Mouse (Mus musculus): ENCODE data around the gene Mamstr. TPM values are rescaled to one million over a fixed set of nuclear protein-coding genes. Genes with fewer than 3 reads are reported as not detected.

Mamstr gene
- polyA plus RNA-seq, 1 experiment from 2014 or later: 7.3 TPM

DNA sequence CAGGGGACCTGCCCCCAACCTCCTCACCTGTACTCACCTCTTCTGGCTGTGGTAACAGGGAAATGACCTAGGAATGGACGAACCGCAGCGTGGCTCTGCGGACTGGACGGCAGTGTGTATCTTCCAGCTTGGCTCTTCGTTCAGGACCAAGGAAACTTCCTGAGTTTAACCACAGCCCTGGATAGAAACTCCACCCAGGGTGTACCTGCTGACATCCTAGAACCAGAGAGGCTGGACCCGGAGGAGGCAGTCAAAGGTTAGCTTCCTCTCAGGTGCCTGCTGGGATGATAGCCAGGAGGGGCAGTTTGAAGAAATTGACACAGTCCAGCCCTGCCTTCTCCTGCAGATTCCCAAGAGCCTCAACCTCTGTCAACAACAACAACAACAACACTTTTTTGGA lies 26.4 kb downstream of the Mamstr start, which contains the start of gene Fut2:
TSS of gene Fut2 (minus strand) at position 234 of the 400 bp plus-strand sequence.
- peak; percentile 59; the same call in 1 of the 2 replicates for ATAC-seq
- no peaks in the 10 kb centered on the region; the same call in 1 of the 2 replicates for H3K27me3 ChIP-seq (replicated peaks)
- H3K4me2 ChIP-seq (replicated peaks): peak within 1 kb of the TSS; percentile 33
- H3K9me3 ChIP-seq: no peaks in the 10 kb centered on the region
- 67% methylated on average over 7 of the region's 7 CpGs for WGBS
- H3K27ac ChIP-seq: 0 out of 2 replicates have a peak within 1 kb of the TSS, but pooled peaks have one; percentile 11
- H3K4me3 ChIP-seq (replicated peaks): peak within 1 kb of the TSS; percentile 18
- peak within 1 kb of the TSS; percentile 23; the same call in 1 of the 2 replicates for H3K9ac ChIP-seq
- no peaks in the 10 kb centered on the region for H3K36me3 ChIP-seq
- peaks cover 23% of the 10 kb centered on the region for H3K4me1 ChIP-seq (replicated peaks)

DNA sequence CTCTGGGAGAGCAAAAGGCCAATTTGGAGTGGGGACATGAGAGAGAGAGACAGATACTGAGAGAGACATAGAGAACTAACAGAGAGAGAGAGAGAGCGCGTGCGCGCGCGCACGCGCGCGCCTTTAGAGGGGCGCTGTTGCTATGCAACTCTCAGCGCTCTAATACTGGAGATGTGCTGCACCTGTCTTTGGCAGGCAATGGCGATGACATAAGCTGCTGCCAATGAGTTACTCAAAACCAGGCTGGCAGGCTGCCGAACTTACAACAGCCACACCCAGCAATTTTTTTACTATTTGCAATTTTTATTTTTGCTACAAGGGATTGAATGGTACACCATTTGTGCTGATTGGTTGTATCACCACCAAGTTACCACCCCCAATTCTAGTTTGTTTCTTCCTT lies 28.0 kb downstream of the Mamstr start:
- H3K9ac ChIP-seq: no peak overlapping the region
- no peak for ATAC-seq
- no peaks in the 10 kb centered on the region for H3K36me3 ChIP-seq
- 78% methylated on average over 14 of the region's 14 CpGs for WGBS
- H3K27ac ChIP-seq: no peak overlapping the region
- no peak overlapping the region for H3K4me2 ChIP-seq (replicated peaks)
- peaks cover 23% of the 10 kb centered on the region for H3K4me1 ChIP-seq (replicated peaks)
- no peaks in the 10 kb centered on the region for H3K9me3 ChIP-seq
- no peak overlapping the region for H3K4me3 ChIP-seq (replicated peaks)
- H3K27me3 ChIP-seq (replicated peaks): no peaks in the 10 kb centered on the region; the same call in 1 of the 2 replicates

DNA sequence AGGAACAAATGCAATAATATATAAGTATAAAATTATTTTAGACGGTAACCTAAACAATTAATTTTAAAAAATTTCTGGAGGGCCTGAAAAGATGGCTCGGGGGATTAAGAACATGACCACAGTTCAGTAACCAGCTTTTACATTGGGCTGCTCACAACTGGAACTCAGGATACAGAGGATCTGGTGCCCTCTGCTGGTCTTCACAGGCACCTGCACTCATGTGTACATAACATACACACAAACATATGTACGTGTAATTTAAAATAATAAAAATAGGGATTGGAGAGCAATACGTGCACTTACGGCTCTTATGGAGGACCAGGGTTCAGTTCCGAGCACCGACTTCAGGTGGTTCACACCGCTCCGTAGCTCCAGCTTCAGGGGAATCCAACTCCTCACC lies 29.1 kb downstream of the Mamstr start:
- ATAC-seq: no peak
- Histone ChIP-seq H3K4me3 (replicated peaks) (no peak overlapping the region), H3K27ac (no peak overlapping the region), H3K27me3 (replicated peaks) (no peaks in the 10 kb centered on the region; the same call in 1 of the 2 replicates), H3K36me3 (no peaks in the 10 kb centered on the region), H3K9ac (no peak overlapping the region), H3K4me2 (replicated peaks) (no peak overlapping the region), H3K9me3 (no peaks in the 10 kb centered on the region), H3K4me1 (replicated peaks) (peaks cover 21% of the 10 kb centered on the region)
- WGBS: 97% methylated on average over 9 of the region's 9 CpGs

- ATAC-seq: peak; percentile 35
- 56% methylated on average over 7 of the region's 7 CpGs for WGBS
- no peak overlapping the region for H3K4me2 ChIP-seq (replicated peaks)
Observed at GRCm38 (mm10) chr7:45677627-45678295, 38.0 kb downstream of the Mamstr start.

GRCm38 (mm10) chr7:45678513-45678912 lies 38.7 kb downstream of the Mamstr start:
- 88% methylated on average over 14 of the region's 14 CpGs for WGBS
- no peak for ATAC-seq
- Histone ChIP-seq H3K27me3 (replicated peaks) (no peaks in the 10 kb centered on the region), H3K9ac (no peak overlapping the region), H3K4me3 (replicated peaks) (no peak overlapping the region), H3K36me3 (no peaks in the 10 kb centered on the region), H3K4me2 (replicated peaks) (no peak overlapping the region), H3K4me1 (replicated peaks) (peaks cover 21% of the 10 kb centered on the region; the same call in 1 of the 2 replicates), H3K27ac (peak overlapping the region; percentile 18; the same call in 1 of the 2 replicates), H3K9me3 (no peaks in the 10 kb centered on the region)

More at GRCm38 (mm10) chr7:45677627-45678295, 38.0 kb downstream of the Mamstr start:
- no peaks in the 10 kb centered on the region for H3K36me3 ChIP-seq
- peak overlapping the region; percentile 18; the same call in 1 of the 2 replicates for H3K27ac ChIP-seq
- H3K4me3 ChIP-seq (replicated peaks): no peak overlapping the region
- no peaks in the 10 kb centered on the region for H3K9me3 ChIP-seq
- peaks cover 21% of the 10 kb centered on the region; the same call in 1 of the 2 replicates for H3K4me1 ChIP-seq (replicated peaks)
- no peaks in the 10 kb centered on the region for H3K27me3 ChIP-seq (replicated peaks)
- H3K9ac ChIP-seq: no peak overlapping the region

GRCm38 (mm10) chr7:45679966-45680621 lies 40.3 kb downstream of the Mamstr start:
- H3K27me3 ChIP-seq (replicated peaks): no peaks in the 10 kb centered on the region
- peaks cover 25% of the 10 kb centered on the region; the same call in 1 of the 2 replicates for H3K4me1 ChIP-seq (replicated peaks)
- no peak overlapping the region for H3K27ac ChIP-seq
- no peaks in the 10 kb centered on the region for H3K36me3 ChIP-seq
- 59% methylated on average over 14 of the region's 14 CpGs for WGBS
- H3K9me3 ChIP-seq: no peaks in the 10 kb centered on the region
- H3K9ac ChIP-seq: no peak overlapping the region
- H3K4me2 ChIP-seq (replicated peaks): no peak overlapping the region
- H3K4me3 ChIP-seq (replicated peaks): no peak overlapping the region
- ATAC-seq: no peak

DNA sequence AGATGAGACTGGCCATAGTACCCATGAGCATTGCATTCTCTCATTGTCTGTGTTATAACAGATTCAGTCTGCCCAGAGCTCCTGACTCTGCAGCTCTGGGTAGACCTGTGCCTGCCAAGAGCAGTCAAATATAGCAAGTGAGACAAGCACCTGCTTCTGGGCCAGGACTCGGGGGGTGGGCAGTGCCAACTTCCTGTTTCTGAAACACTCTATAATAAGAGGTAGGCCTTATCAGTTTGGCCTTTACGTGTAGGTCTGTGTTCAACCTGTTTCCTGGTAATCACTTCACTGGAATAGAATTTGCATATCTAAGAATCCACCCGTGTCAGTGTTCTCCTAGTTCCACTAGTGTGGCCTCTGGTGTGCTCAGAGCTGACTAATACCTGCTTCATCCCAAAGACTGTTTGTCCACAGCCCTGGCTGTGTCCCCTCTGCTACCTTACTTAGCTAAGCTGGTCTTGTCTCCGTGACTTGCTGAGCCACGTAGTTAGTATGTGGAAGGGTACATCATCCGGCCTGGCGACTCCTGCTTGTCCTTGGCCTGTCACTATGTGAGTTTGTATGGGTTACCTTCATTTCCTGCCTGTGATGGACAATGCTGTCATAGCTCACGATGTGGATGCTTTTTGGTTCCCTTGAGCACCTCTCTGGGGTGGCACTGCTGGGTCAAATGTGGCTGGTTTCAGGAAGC lies 41.4 kb downstream of the Mamstr start:
- Histone ChIP-seq H3K9me3 (no peaks in the 10 kb centered on the region), H3K27me3 (replicated peaks) (no peaks in the 10 kb centered on the region), H3K4me2 (replicated peaks) (no peak overlapping the region), H3K36me3 (no peaks in the 10 kb centered on the region), H3K9ac (no peak overlapping the region), H3K4me1 (replicated peaks) (peaks cover 36% of the 10 kb centered on the region), H3K27ac (no peak overlapping the region), H3K4me3 (replicated peaks) (no peak overlapping the region)
- 68% methylated on average over 8 of the region's 8 CpGs for WGBS
- ATAC-seq: no peak

DNA sequence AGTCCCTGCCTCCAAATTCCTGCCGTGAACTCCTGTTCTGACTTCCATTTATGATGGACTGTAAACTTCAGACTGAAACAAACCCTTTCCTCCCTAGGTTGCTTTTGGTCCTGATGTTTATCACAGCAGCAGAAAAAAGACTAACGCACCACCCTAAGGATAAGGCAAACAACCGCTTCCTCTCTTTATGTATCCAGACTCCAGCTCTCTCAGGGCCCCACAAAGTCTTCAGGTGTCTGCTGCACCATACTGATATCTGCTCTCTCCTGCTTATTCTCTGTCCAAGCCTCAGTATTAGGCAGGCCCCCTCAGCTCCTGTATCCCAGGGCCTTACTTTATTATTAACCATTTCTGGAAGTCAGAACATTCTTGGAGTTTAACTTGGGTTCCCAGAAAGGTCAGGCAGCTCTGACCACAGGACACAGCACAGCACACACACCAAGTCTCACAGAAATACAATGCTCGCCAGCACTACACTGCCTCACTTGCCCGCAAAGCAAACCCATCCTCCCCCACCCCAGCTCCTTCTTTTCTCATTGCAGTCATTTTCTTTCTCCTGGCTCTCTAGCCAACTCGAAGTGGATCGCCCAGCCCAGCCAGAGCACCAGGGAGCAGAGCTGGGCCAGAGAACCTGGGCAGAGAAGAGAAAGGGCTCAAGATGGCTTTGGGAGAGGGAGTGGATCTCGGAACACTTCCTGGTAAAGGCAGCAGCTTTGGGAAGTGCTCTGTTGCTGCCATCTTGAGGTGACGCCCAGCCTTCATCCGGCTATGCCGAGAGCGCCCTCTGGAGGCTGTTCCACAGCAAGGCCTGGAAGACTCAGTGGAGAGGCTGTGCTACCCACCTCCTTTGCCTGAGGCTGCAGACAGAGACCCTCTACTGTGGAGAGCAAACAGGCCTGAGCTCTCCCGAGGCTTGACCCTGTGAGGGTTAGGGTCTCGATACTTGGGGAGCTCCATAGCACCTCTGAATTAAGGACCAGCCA lies 42.7 kb downstream of the Mamstr start:
- Histone ChIP-seq H3K4me1 (replicated peaks) (peaks cover 41% of the 10 kb centered on the region), H3K36me3 (no peaks in the 10 kb centered on the region), H3K27ac (peak overlapping the region; percentile 34; the same call in 1 of the 2 replicates), H3K4me2 (replicated peaks) (peak overlapping the region; percentile 49), H3K9ac (peak overlapping the region; percentile 36; the same call in 1 of the 2 replicates), H3K27me3 (replicated peaks) (no peaks in the 10 kb centered on the region), H3K9me3 (no peaks in the 10 kb centered on the region), H3K4me3 (replicated peaks) (no peak overlapping the region)
- WGBS: 28% methylated on average over 14 of the region's 14 CpGs
- peak; percentile 57 for ATAC-seq

DNA sequence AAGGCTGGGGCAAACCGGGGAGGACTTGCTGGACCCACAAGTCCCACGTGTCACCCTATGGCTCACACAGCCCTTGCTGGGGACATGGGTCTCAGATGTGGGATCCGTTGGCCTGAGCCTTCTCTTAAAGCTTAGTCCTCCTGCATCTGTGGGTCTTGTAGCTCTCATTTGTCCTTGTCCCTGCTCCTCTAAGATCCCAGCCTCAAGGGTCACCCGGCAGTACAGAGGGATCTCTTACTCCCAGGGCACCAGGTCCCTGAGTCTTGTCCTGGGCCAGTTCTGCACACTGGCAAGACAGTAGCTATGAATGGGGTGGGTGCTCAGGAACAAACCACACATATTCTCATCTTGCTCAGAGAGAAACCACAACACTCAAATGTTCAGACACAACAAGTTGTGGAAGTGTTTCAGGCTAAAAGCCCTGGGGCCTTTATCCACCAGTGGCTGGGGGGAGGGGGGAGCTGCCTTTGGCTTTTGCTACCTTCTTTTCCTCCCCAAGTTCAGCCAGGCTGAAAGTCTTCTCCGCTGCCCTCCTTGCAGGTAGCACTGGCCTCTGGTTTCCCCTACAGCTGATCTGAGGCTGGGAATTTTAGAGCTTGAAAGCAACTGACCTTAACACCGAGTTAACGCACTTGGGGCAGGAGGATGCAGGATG lies 43.7 kb downstream of the Mamstr start, which contains the start of gene Ntn5:
TSS of gene Ntn5 (plus strand) at position 627 of the 655 bp plus-strand sequence.
- no peaks in the 10 kb centered on the region for H3K9me3 ChIP-seq
- no peak within 1 kb of the TSS for H3K4me3 ChIP-seq (replicated peaks)
- H3K27me3 ChIP-seq (replicated peaks): no peaks in the 10 kb centered on the region; the same call in 1 of the 2 replicates
- no peak within 1 kb of the TSS for H3K27ac ChIP-seq
- peaks cover 34% of the 10 kb centered on the region for H3K4me1 ChIP-seq (replicated peaks)
- H3K9ac ChIP-seq: 0 out of 2 replicates have a peak within 1 kb of the TSS, but pooled peaks have one; percentile 36
- H3K4me2 ChIP-seq (replicated peaks): no peak within 1 kb of the TSS
- 80% methylated on average over 7 of the region's 7 CpGs for WGBS
- ATAC-seq: no peak
- no peaks in the 10 kb centered on the region for H3K36me3 ChIP-seq

DNA sequence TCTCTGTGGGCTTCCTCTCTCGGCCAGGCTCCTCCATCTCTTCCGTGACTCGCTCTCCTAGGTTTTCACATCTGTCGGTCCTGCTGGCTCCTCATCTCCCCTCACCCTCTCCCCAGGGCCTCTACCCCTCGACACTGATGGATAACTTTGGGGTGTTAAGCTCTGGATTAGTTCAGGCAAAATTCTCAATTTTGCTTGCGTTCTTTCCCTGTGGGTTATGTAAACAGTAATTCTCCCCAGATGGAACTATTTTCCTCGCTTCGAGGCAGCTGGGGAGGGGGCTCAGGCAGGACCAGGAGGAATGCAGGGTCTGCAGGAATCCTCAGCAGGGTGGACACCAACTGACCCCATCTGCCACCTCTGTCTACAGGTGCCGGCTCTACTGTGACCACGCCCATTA lies 46.0 kb downstream of the Mamstr start:
- no peaks in the 10 kb centered on the region; the same call in 1 of the 2 replicates for H3K27me3 ChIP-seq (replicated peaks)
- H3K27ac ChIP-seq: peak overlapping the region; percentile 27; the same call in 1 of the 2 replicates
- no peak overlapping the region for H3K4me3 ChIP-seq (replicated peaks)
- H3K4me2 ChIP-seq (replicated peaks): peak overlapping the region; percentile 6; the same call in 1 of the 2 replicates
- H3K4me1 ChIP-seq (replicated peaks): peaks cover 30% of the 10 kb centered on the region
- no peaks in the 10 kb centered on the region for H3K36me3 ChIP-seq
- no peaks in the 10 kb centered on the region for H3K9me3 ChIP-seq
- H3K9ac ChIP-seq: peak overlapping the region; percentile 34; the same call in 1 of the 2 replicates
- no peak for ATAC-seq
- WGBS: 33% methylated on average over 10 of the region's 10 CpGs

DNA sequence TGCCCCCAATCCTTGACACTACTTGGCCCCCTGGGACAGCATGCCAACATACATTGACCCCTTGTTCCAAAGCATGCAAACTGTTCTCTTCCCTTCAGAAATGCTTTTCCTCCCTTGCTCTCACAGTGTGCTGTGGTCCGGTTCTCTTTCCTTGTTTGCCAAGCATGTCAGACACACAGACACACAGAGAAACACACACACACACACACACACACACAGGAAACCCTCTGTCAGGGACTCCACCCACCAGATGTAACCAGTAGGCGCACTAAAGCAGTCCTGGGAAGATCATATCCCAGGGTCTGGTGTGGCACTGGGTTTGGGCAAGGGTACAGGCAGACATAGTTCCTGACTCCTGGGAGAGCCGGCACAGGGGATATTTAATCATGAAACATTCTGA lies 47.1 kb downstream of the Mamstr start:
- Histone ChIP-seq H3K9ac (no peak overlapping the region), H3K4me3 (replicated peaks) (no peak overlapping the region), H3K4me1 (replicated peaks) (peaks cover 27% of the 10 kb centered on the region), H3K4me2 (replicated peaks) (no peak overlapping the region), H3K36me3 (no peaks in the 10 kb centered on the region), H3K27ac (no peak overlapping the region), H3K27me3 (replicated peaks) (no peaks in the 10 kb centered on the region; the same call in 1 of the 2 replicates), H3K9me3 (no peaks in the 10 kb centered on the region)
- 53% methylated on average over 3 of the region's 3 CpGs for WGBS
- no peak for ATAC-seq

Measured in intestine, embryonic 15.5 days (tissue).